In genomic region chr5:135826225-135826624, GRCm38 (mm10) we compare ENCODE assay signal across 12 mouse cellular contexts. TPM values are rescaled to one million over a fixed set of nuclear protein-coding genes. Genes with fewer than 3 reads are reported as not detected.
DNase-seq lines count a peak whose midpoint lies in the region; ATAC-seq and TF ChIP-seq lines count a peak whose summit lies in the region.
"Had no signal": no experiment of that assay in that cellular context is flagged by ENCODE, and none has a peak within 500 bp of the region (broad histone marks: within the 10 kb centered on the region; RNA-seq: fewer than 3 reads in every experiment).

No protein-coding gene starts in this region.

- TF ChIP-seq CTCF in lung, embryonic 14.5 days (IDR thresholded peaks at IDR 0.05; ENCODE audit: low read depth), result no peak
- TF ChIP-seq CTCF in lung, adult 2 months (IDR thresholded peaks at IDR 0.05; ENCODE audit: insufficient read depth, low read length), result no peak

- WGBS in lung, embryonic 14.5 days, result 47% methylated on average over 6 of the region's 6 CpGs
- 31% methylated on average over 6 of the region's 6 CpGs for WGBS in lung, adult 2 months
- 41% methylated on average over 6 of the region's 6 CpGs for WGBS in hindbrain, embryonic 11.5 days
- WGBS in midbrain, embryonic 13.5 days, result 30% methylated on average over 6 of the region's 6 CpGs

- no peak for ATAC-seq in lung, embryonic 14.5 days (ENCODE audit: insufficient read depth)
- no peak for ATAC-seq in hindbrain, embryonic 11.5 days (ENCODE audit: low FRiP score)
- no peak for ATAC-seq in midbrain, embryonic 13.5 days

- TF ChIP-seq POLR2A in lung, adult 2 months (IDR thresholded peaks at IDR 0.05; ENCODE audit: borderline replicate concordance, extremely low read depth, low read depth, low read length), result no peak

- no peaks in the 10 kb centered on the region for H3K9me3 ChIP-seq in lung, embryonic 14.5 days (ENCODE audit: low read depth, low read length)
- no peaks in the 10 kb centered on the region for H3K9me3 ChIP-seq in hindbrain, embryonic 11.5 days (ENCODE audit: control insufficient read depth, low read length)
- H3K9me3 ChIP-seq in midbrain, embryonic 13.5 days, result no peaks in the 10 kb centered on the region
- H3K9me3 ChIP-seq: limb, embryonic 15.5 days; megakaryocyte, embryonic 14.5 days had no signal

- H3K4me1 ChIP-seq in lung, embryonic 14.5 days (ENCODE audit: insufficient read depth), result no peaks in the 10 kb centered on the region
- no peaks in the 10 kb centered on the region for H3K4me1 ChIP-seq in lung, adult 2 months (ENCODE audit: control insufficient read depth, insufficient read depth, low read length)
- H3K4me1 ChIP-seq in hindbrain, embryonic 11.5 days (replicated peaks; ENCODE audit: control insufficient read depth, insufficient read depth, low read length), result no peaks in the 10 kb centered on the region; the same call in 1 of the 2 replicates
- peaks cover 54% of the 10 kb centered on the region for H3K4me1 ChIP-seq in midbrain, embryonic 13.5 days (replicated peaks)
- H3K4me1 ChIP-seq: limb, embryonic 15.5 days; megakaryocyte, embryonic 14.5 days had no signal

- no peak overlapping the region for H3K27ac ChIP-seq in lung, embryonic 14.5 days (ENCODE audit: low read depth)
- H3K27ac ChIP-seq in hindbrain, embryonic 11.5 days (ENCODE audit: low read depth, low read length), result peak overlapping the region; percentile 70
- H3K27ac ChIP-seq in midbrain, embryonic 13.5 days, result peak overlapping the region; percentile 86
- H3K27ac ChIP-seq: limb, embryonic 15.5 days had no signal

- H3K4me2 ChIP-seq in lung, embryonic 14.5 days, result no peak overlapping the region
- H3K4me2 ChIP-seq in hindbrain, embryonic 11.5 days (replicated peaks; ENCODE audit: low read depth, low read length), result no peak overlapping the region
- peak overlapping the region; percentile 19 for H3K4me2 ChIP-seq in midbrain, embryonic 13.5 days (replicated peaks)
- H3K4me2 ChIP-seq: heart, embryonic 11.5 days; limb, embryonic 15.5 days had no signal

- H3K9ac ChIP-seq in lung, embryonic 14.5 days, result no peak overlapping the region
- H3K9ac ChIP-seq in hindbrain, embryonic 11.5 days (ENCODE audit: low read depth, low read length), result no peak overlapping the region
- H3K9ac ChIP-seq in midbrain, embryonic 13.5 days (replicated peaks), result peak overlapping the region; percentile 54
- H3K9ac ChIP-seq: limb, embryonic 15.5 days had no signal

- H3K36me3 ChIP-seq in lung, embryonic 14.5 days (ENCODE audit: insufficient read depth), result no peaks in the 10 kb centered on the region
- H3K36me3 ChIP-seq in hindbrain, embryonic 11.5 days (ENCODE audit: control insufficient read depth, insufficient read depth, low read length), result no peaks in the 10 kb centered on the region
- no peaks in the 10 kb centered on the region for H3K36me3 ChIP-seq in midbrain, embryonic 13.5 days
- H3K36me3 ChIP-seq: limb, embryonic 15.5 days had no signal

- H3K27me3 ChIP-seq in lung, embryonic 14.5 days (ENCODE audit: insufficient read depth, low read length), result no peaks in the 10 kb centered on the region
- no peaks in the 10 kb centered on the region for H3K27me3 ChIP-seq in hindbrain, embryonic 11.5 days (ENCODE audit: control insufficient read depth, insufficient read depth, low read length)
- no peaks in the 10 kb centered on the region for H3K27me3 ChIP-seq in midbrain, embryonic 13.5 days
- H3K27me3 ChIP-seq: limb, embryonic 15.5 days had no signal

- peak; percentile 30 for DNase-seq in lung, embryonic 14.5 days
- DNase-seq in lung, adult 2 months, result no peak
- no peak for DNase-seq in hindbrain, embryonic 11.5 days (ENCODE audit: low spot score)
- DNase-seq in retina, postnatal 1 day, result peak; percentile 36
- no peak for DNase-seq in cerebellum, adult 9-11 months
- DNase-seq in right cerebral cortex, adult 18-20 months, result no peak
- DNase-seq: adrenal gland, adult 8-10 months; kidney, postnatal 25 days had no signal

- no peak overlapping the region for H3K4me3 ChIP-seq in lung, embryonic 14.5 days (ENCODE audit: low read depth, low read length)
- no peak overlapping the region for H3K4me3 ChIP-seq in lung, adult 2 months (replicated peaks; ENCODE audit: extremely low read depth, low read depth, low read length)
- no peak overlapping the region for H3K4me3 ChIP-seq in hindbrain, embryonic 11.5 days (ENCODE audit: low read depth, low read length)
- H3K4me3 ChIP-seq in midbrain, embryonic 13.5 days (replicated peaks), result no peak overlapping the region
- H3K4me3 ChIP-seq: limb, embryonic 15.5 days; megakaryocyte, embryonic 14.5 days had no signal

RNA-seq across cellular contexts. Expression of gene Srrm3, which starts 19.5 kb away (rescaled TPM):
- polyA plus RNA-seq in lung, embryonic 14.5 days (2014; fragmentation: Nextera tagmentation; extraction: Ambion mirVana), result 0.17 and 0.38 TPM in 2 replicates
- polyA plus RNA-seq in lung, adult 2 months (2012; rRNA removed), result 0.06 and 0.14 TPM in 2 replicates
- 33.2 and 39.8 TPM in 2 replicates for polyA plus RNA-seq in hindbrain, embryonic 11.5 days (2014; fragmentation: Nextera tagmentation; extraction: Ambion mirVana)
- 91.4 and 124 TPM in 2 replicates for polyA plus RNA-seq in midbrain, embryonic 13.5 days (2015; fragmentation: Nextera tagmentation; extraction: Ambion mirVana)

RNA-seq across cellular contexts. Expression of gene Mdh2, which starts 47.9 kb away (rescaled TPM):
- polyA plus RNA-seq in lung, embryonic 14.5 days (2014; fragmentation: Nextera tagmentation; extraction: Ambion mirVana), result 464 and 470 TPM in 2 replicates
- 257 and 344 TPM in 2 replicates for polyA plus RNA-seq in lung, adult 2 months (2012; rRNA removed)
- polyA plus RNA-seq in hindbrain, embryonic 11.5 days (2014; fragmentation: Nextera tagmentation; extraction: Ambion mirVana), result 620 and 621 TPM in 2 replicates
- polyA plus RNA-seq in midbrain, embryonic 13.5 days (2015; fragmentation: Nextera tagmentation; extraction: Ambion mirVana), result 563 and 580 TPM in 2 replicates

RNA-seq across cellular contexts. Expression of gene Styxl1, which starts 48.0 kb away (rescaled TPM):
- polyA plus RNA-seq in lung, embryonic 14.5 days (2014; fragmentation: Nextera tagmentation; extraction: Ambion mirVana), result not detected in 2 replicates
- 1.1 and 1.4 TPM in 2 replicates for polyA plus RNA-seq in lung, adult 2 months (2012; rRNA removed)
- 0.36 and 0.54 TPM in 2 replicates for polyA plus RNA-seq in hindbrain, embryonic 11.5 days (2014; fragmentation: Nextera tagmentation; extraction: Ambion mirVana)
- 0.34 TPM in 1 of 2 replicates, not detected in the other for polyA plus RNA-seq in midbrain, embryonic 13.5 days (2015; fragmentation: Nextera tagmentation; extraction: Ambion mirVana)

Comparison
In these comparisons a context has a peak if more than half of its experiments do, and no peak if none do; other contexts are left out.
1. DNase-seq: peak in lung, embryonic 14.5 days (single experiment) and retina, postnatal 1 day (single experiment); none in lung, adult 2 months (single experiment), hindbrain, embryonic 11.5 days (single experiment), cerebellum, adult 9-11 months (single experiment) and right cerebral cortex, adult 18-20 months (single experiment).
2. RNA of gene Srrm3, which starts 19.5 kb away (polyA plus RNA-seq): 91.4 to 124 TPM in midbrain, embryonic 13.5 days and 33.2 to 39.8 TPM in hindbrain, embryonic 11.5 days; 0.17 to 0.38 TPM in lung, embryonic 14.5 days and 0.06 to 0.14 TPM in lung, adult 2 months; every median in the first group is over 10 times any median in the second.